12 mouse cellular contexts compared by ENCODE assay signal in the genomic region with DNA sequence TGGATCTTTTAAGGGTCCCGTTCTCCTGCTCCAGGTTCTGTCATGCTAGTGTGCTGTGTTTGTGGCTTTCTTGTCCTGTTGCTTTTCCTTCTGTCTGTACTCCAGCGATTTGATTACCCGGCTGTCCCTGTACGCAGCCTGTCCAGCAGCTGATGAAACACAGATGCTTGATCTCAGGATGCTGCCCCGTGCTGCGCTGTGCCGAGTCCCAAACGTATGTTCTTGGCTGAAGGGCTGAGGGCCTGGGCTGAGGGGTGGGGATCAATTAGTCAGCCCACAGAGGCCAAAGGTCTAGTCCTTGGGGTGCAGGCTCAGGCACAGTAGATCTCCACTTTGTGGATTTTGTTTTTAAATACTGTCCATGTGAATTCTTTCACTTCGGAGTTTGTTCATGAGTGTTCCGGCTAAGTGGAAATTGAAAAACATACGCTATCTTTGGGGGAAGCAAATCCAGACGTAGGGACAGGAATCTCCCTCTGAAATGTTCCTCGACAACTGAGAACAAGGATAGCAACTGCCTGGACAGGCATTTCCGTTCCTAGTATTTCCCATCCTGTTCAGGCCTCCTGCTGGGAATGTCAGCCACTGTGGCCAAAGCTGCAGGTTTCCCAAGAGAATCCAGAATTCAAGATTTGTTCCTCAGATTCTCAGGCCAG. TPM values are rescaled to one million over a fixed set of nuclear protein-coding genes. Genes with fewer than 3 reads are reported as not detected.
A peak's percentile ranks its signal among the peaks of the same experiment; 100 is the strongest.
DNase-seq lines count a peak whose midpoint lies in the region; ATAC-seq and TF ChIP-seq lines count a peak whose summit lies in the region.
"Had no signal": no experiment of that assay in that cellular context is flagged by ENCODE, and none has a peak within 500 bp of the region (broad histone marks: within the 10 kb centered on the region; RNA-seq: fewer than 3 reads in every experiment).

No protein-coding gene starts in this region.

- DNase-seq in liver, postnatal 0 days = no peak
- DNase-seq in liver, embryonic 11.5 days (ENCODE audit: low spot score) = no peak
- DNase-seq in gastrocnemius, postnatal 14 days = peak; percentile 63
- DNase-seq in heart, postnatal 25 days (ENCODE audit: low spot score) = peak; percentile 56
- DNase-seq in spleen, postnatal 36 days (ENCODE audit: low spot score in 2 of 2) = no peak
- no peak for DNase-seq in frontal cortex, postnatal 10 days (ENCODE audit: low spot score in 2 of 2)
- DNase-seq in cerebellum, postnatal 4 days (ENCODE audit: low spot score in 2 of 2) = no peak
- DNase-seq: cerebellum, adult 11-12 months had no signal

- intact Hi-C loops in gastrocnemius, postnatal 14 days (cut with DNase I; ENCODE audit: low total_unique reads) = no loop called here
- intact Hi-C loops in heart, postnatal 25 days (cut with DNase I) = no loop called here

- ATAC-seq in liver, postnatal 0 days = no peak
- no peak for ATAC-seq in liver, embryonic 11.5 days (replicated peaks; ENCODE audit: low FRiP score)
- ATAC-seq: forebrain, embryonic 15.5 days had no signal

- TF ChIP-seq POLR2A in small intestine, adult 2 months (IDR thresholded peaks at IDR 0.05; ENCODE audit: low read depth, low read length) = no peak

- peaks cover 3% of the 10 kb centered on the region; the same call in 1 of the 2 replicates for H3K4me1 ChIP-seq in liver, postnatal 0 days (ENCODE audit: insufficient read depth)
- no peaks in the 10 kb centered on the region; the same call in 1 of the 2 replicates for H3K4me1 ChIP-seq in liver, embryonic 11.5 days (replicated peaks; ENCODE audit: control insufficient read depth, insufficient read depth, low read length)
- peaks cover 19% of the 10 kb centered on the region; the same call in 1 of the 2 replicates for H3K4me1 ChIP-seq in small intestine, adult 2 months (ENCODE audit: control insufficient read depth, insufficient read depth, insufficient read length, low read length)

- H3K36me3 ChIP-seq in liver, postnatal 0 days (replicated peaks; ENCODE audit: insufficient read depth, low read length) = no peaks in the 10 kb centered on the region
- no peaks in the 10 kb centered on the region for H3K36me3 ChIP-seq in liver, embryonic 11.5 days (ENCODE audit: control insufficient read depth, insufficient read depth, low read length)
- H3K36me3 ChIP-seq in small intestine, adult 2 months (ENCODE audit: control insufficient read depth, insufficient read depth, low read length) = no peaks in the 10 kb centered on the region
- H3K36me3 ChIP-seq: forebrain, embryonic 15.5 days had no signal

- TF ChIP-seq CTCF in liver, postnatal 0 days (IDR thresholded peaks at IDR 0.05; ENCODE audit: low read depth) = no peak
- TF ChIP-seq CTCF in small intestine, adult 2 months (IDR thresholded peaks at IDR 0.05; ENCODE audit: extremely low read depth, insufficient read length, insufficient replicate concordance, low read depth, low read length) = no peak

- no peaks in the 10 kb centered on the region for H3K9me3 ChIP-seq in liver, postnatal 0 days (ENCODE audit: low read length)
- no peaks in the 10 kb centered on the region for H3K9me3 ChIP-seq in liver, embryonic 11.5 days (ENCODE audit: control insufficient read depth, low read length)
- H3K9me3 ChIP-seq: forebrain, embryonic 15.5 days had no signal

- no peak for TF ChIP-seq EP300 in liver, postnatal 0 days (IDR thresholded peaks at IDR 0.05; ENCODE audit: low read depth)

- no peaks in the 10 kb centered on the region for H3K27me3 ChIP-seq in liver, postnatal 0 days (ENCODE audit: insufficient read depth, low read length)
- H3K27me3 ChIP-seq in liver, embryonic 11.5 days (replicated peaks; ENCODE audit: control insufficient read depth, insufficient read depth, low read length) = no peaks in the 10 kb centered on the region
- no peaks in the 10 kb centered on the region for H3K27me3 ChIP-seq in small intestine, adult 2 months (ENCODE audit: control insufficient read depth, insufficient read depth, low read length)
- H3K27me3 ChIP-seq: forebrain, embryonic 15.5 days had no signal

- peak overlapping the region; percentile 12; the same call in 1 of the 2 replicates for H3K27ac ChIP-seq in liver, postnatal 0 days (ENCODE audit: low read depth)
- H3K27ac ChIP-seq in liver, embryonic 11.5 days (ENCODE audit: low read depth, low read length) = no peak overlapping the region
- H3K27ac ChIP-seq in small intestine, adult 2 months (ENCODE audit: insufficient read depth, low read depth, low read length) = peak overlapping the region; percentile 24
- H3K27ac ChIP-seq: forebrain, embryonic 15.5 days; liver, embryonic 14.5 days had no signal

- no peak overlapping the region for H3K9ac ChIP-seq in liver, postnatal 0 days (replicated peaks)
- H3K9ac ChIP-seq in liver, embryonic 11.5 days (ENCODE audit: low read depth, low read length) = no peak overlapping the region
- H3K9ac ChIP-seq: forebrain, embryonic 15.5 days; liver, embryonic 14.5 days had no signal

- no peak overlapping the region for H3K4me2 ChIP-seq in liver, postnatal 0 days (ENCODE audit: low read depth, low read length)
- H3K4me2 ChIP-seq in liver, embryonic 11.5 days = no peak overlapping the region
- H3K4me2 ChIP-seq: forebrain, embryonic 15.5 days had no signal

- H3K4me3 ChIP-seq in liver, postnatal 0 days (ENCODE audit: low read depth, low read length) = no peak overlapping the region
- no peak overlapping the region for H3K4me3 ChIP-seq in liver, embryonic 11.5 days (ENCODE audit: low read depth, low read length)
- no peak overlapping the region for H3K4me3 ChIP-seq in small intestine, adult 2 months (ENCODE audit: low read depth, low read length)
- H3K4me3 ChIP-seq: forebrain, embryonic 15.5 days; myocyte had no signal

- WGBS in liver, postnatal 0 days (ENCODE audit: insufficient replicate concordance) = 67% methylated on average over 14 of the region's 14 CpGs
- 69% methylated on average over 14 of the region's 14 CpGs for WGBS in liver, embryonic 11.5 days
- WGBS in small intestine, adult 2 months = 73% methylated on average over 14 of the region's 14 CpGs

RNA-seq across cellular contexts. Expression of a gene that starts 56.6 kb away (rescaled TPM):
- 7.7 and 11.4 TPM in 2 replicates for polyA plus RNA-seq in liver, postnatal 0 days (2015; fragmentation: Nextera tagmentation; extraction: Ambion mirVana)
- polyA plus RNA-seq in liver, embryonic 11.5 days (2014; fragmentation: Nextera tagmentation; extraction: Ambion mirVana) = 6.4 and 6.8 TPM in 2 replicates
- 10 to 100 TPM; 15.1 to 15.8 TPM for total RNA-seq in gastrocnemius, postnatal 14 days (2021)
- 10 to 100 TPM; 29.0 to 34.1 TPM for total RNA-seq in heart, postnatal 25 days (2021)
- polyA plus RNA-seq in small intestine, adult 2 months (2012; rRNA removed) = 3.0 and 7.0 TPM in 2 replicates

Comparison
In these comparisons a context has a peak if more than half of its experiments do, and no peak if none do; other contexts are left out.
1. DNase-seq: peak in gastrocnemius, postnatal 14 days (single experiment) and heart, postnatal 25 days (single experiment); none in liver, postnatal 0 days (single experiment), liver, embryonic 11.5 days (single experiment), spleen, postnatal 36 days (0 of 2), frontal cortex, postnatal 10 days (0 of 2) and cerebellum, postnatal 4 days (0 of 2).